Mouse (Mus musculus) C2C12 (cell line): Measurements from ENCODE around the gene Nr1h2.

ENCODE experiments used
- CEBPB ChIP-seq: IDR thresholded peaks from one replicate; pipeline ENCODE4 v1.6.1; 2011; ENCODE audit warnings: low read depth, mild to moderate bottlenecking, control low read depth, moderate library complexity
- CTCF ChIP-seq: IDR thresholded peaks from one replicate; pipeline ENCODE4 v1.5.1; 2011; ENCODE audit not compliant: control insufficient read depth, insufficient read depth, insufficient read length
- MAX ChIP-seq: IDR thresholded peaks from one replicate; pipeline ENCODE4 v1.6.1; 2011; ENCODE audit warnings: mild to moderate bottlenecking, control low read depth
- USF1 ChIP-seq: IDR thresholded peaks from one replicate; pipeline ENCODE4 v1.6.1; 2011; ENCODE audit warnings: low read depth, mild to moderate bottlenecking, control low read depth, moderate library complexity

DNA sequence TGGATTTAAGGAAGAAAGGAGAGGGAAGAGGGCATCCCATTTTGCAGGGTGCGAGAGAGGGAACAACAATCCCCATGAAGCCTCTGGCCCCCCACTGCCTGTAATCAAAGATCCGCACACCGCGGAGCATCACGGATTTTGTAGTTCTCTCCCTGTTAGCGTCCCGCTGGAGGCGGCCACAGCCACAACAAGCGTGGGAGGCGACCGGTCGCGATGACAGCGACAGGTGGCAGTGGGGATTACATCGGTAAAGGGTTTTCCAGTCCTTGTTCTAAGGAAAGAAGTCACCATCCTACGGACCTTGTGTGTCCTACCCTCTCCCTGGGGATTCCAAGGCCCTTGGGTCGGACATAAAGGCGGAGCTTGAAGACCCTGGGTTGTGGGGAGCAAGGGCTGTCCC lies 33.2 kb upstream of the Nr1h2 start:
- TF ChIP-seq MAX (no peak), USF1 (no peak), CEBPB (no peak), CTCF (no peak)
